Mouse (Mus musculus) midbrain, embryonic 16.5 days (tissue): Measurements from ENCODE around the gene Ipcef1. TPM values are rescaled to one million over a fixed set of nuclear protein-coding genes. Genes with fewer than 3 reads are reported as not detected.

Experiments used
- ATAC-seq: fragments of 200-750 bp; cut with Nextera tagmentation; 2 replicates; pipeline ENCODE4 v1.8.0; 2017; ENCODE audit warnings: moderate TSS enrichment
- H3K27ac ChIP-seq: fragments of 300-500 bp; sonication (generic); 2 replicates; pipeline ENCODE4 v1.5.1; 2014; ENCODE audit warnings: mild to moderate bottlenecking, low read length, mixed read lengths
- H3K27me3 ChIP-seq: fragments of 300-500 bp; sonication (generic); 2 replicates; pipeline ENCODE4 v1.6.1; 2014; ENCODE audit warnings: low read depth, low read length, mixed read lengths; ENCODE audit not compliant: control insufficient read depth, insufficient read depth
- H3K36me3 ChIP-seq: fragments of 300-500 bp; sonication (generic); 2 replicates; pipeline ENCODE4 v1.6.1; 2014; ENCODE audit warnings: mild to moderate bottlenecking, low read length, moderate library complexity, mixed read lengths; ENCODE audit not compliant: control insufficient read depth, insufficient read depth
- H3K4me1 ChIP-seq: fragments of 300-500 bp; sonication (generic); 2 replicates; pipeline ENCODE4 v1.6.1; 2014; ENCODE audit warnings: mild to moderate bottlenecking, low read length, mixed read lengths; ENCODE audit not compliant: control insufficient read depth, insufficient read depth
- H3K4me2 ChIP-seq: fragments of 300-500 bp; sonication (generic); 2 replicates; pipeline ENCODE4 v1.6.1; 2014; ENCODE audit warnings: mild to moderate bottlenecking, low read length, mixed read lengths
- H3K4me3 ChIP-seq: fragments of 300-500 bp; sonication (generic); 2 replicates; pipeline ENCODE4 v1.5.1; 2014; ENCODE audit warnings: low read depth, mild to moderate bottlenecking, low read length, moderate library complexity, mixed read lengths
- H3K9ac ChIP-seq: fragments of 300-500 bp; sonication (generic); 2 replicates; pipeline ENCODE4 v1.6.1; 2014; ENCODE audit warnings: low read depth, low read length, mixed read lengths
- H3K9me3 ChIP-seq: fragments of 300-500 bp; sonication (generic); replicated peaks from 2 replicates; pipeline ENCODE4 v1.6.1; 2014; ENCODE audit warnings: mild to moderate bottlenecking, low read length, mixed read lengths; ENCODE audit not compliant: control insufficient read depth, poor library complexity, severe bottlenecking
- WGBS: fragments of 180-500 bp; shearing (Covaris S2); extraction: QIAGEN DNeasy Blood & Tissue Kit; methylation state at CpG from one replicate; pipeline ENCODE4 v1.1.7; 2014; 5-methylcytosine and 5-hydroxymethylcytosine counted together
- polyA plus RNA-seq: library from polyadenylated mRNA; unstranded; fragments of >200 nt; fragmentation: Nextera tagmentation; extraction: Ambion mirVana; gene quantifications from 2 replicates; pipeline ENCODE4 v1.2.1, GENCODE M21; 2015

Ipcef1 gene
- polyA plus RNA-seq, 1 experiment from 2014 or later, result 1.6 TPM

DNA sequence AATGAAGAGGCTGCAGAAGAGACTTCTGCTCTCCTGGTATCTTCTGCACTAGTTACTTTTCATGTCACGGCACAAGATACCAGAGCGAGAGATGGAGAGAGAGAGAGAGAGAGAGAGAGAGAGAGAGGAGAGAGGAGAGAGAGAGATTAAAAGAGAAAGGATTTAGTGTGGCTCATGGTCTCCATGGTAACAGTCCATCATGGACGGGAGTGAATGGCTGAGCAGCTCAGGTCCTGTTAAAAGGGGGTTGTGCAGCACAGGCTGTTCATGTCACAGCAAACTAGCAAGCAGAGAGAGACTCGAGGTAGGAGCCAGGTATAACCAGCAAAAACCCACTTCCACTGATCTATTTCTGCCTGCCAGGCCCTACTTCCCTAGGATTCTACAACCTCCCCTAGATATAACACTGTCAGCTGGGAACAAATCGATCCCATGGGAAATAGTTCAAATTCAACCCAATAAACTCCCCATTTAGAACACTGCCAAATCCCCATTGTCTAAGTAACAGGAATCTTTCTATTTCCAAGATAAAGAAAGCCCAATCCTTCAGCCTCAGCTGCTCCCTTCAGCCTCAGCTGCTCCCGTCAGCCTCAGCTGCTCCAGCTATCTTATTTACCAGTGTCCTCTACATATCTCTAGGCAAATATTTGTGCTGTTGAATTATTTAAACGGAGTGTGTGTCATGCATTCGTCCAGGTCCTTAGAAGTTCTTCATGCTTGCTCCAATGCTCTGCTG, 18.0 kb upstream of the Ipcef1 start:
- no peaks in the 10 kb centered on the region for H3K9me3 ChIP-seq
- H3K27ac ChIP-seq, result 0 out of 2 replicates have a peak overlapping the region, but pooled peaks have one; percentile 4
- H3K27me3 ChIP-seq, result no peaks in the 10 kb centered on the region
- ATAC-seq, result peak; percentile 95
- peaks cover 7% of the 10 kb centered on the region; the same call in 1 of the 2 replicates for H3K4me1 ChIP-seq
- no peak overlapping the region for H3K4me3 ChIP-seq
- peak overlapping the region; percentile 2; the same call in 1 of the 2 replicates for H3K4me2 ChIP-seq
- no peak overlapping the region for H3K9ac ChIP-seq
- H3K36me3 ChIP-seq, result no peaks in the 10 kb centered on the region
- 37% methylated on average over 8 of the region's 8 CpGs for WGBS

DNA sequence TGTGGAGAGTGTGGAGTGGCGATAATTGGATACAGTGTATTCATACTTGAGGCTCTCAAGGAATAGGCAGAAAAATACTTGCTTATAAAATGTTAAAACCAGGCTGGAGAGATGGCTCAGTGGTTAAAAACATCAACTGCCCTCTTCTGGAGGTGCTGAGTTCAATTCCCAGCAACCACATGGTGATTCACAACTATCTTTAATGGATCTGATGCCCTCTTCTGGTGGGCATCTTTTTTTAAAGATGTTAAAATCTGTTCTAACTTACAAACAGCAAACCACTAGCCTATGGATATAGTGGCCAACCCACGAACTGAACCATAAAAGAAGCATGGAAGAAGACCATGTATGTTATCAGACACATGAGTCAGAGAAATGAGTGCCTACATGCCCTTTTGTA, 16.8 kb upstream of the Ipcef1 start:
- H3K27me3 ChIP-seq, result no peaks in the 10 kb centered on the region
- no peak overlapping the region for H3K4me3 ChIP-seq
- H3K9me3 ChIP-seq, result no peaks in the 10 kb centered on the region
- H3K27ac ChIP-seq, result no peak overlapping the region
- H3K4me2 ChIP-seq, result no peak overlapping the region
- ATAC-seq, result no peak
- peaks cover 7% of the 10 kb centered on the region; the same call in 1 of the 2 replicates for H3K4me1 ChIP-seq
- no peaks in the 10 kb centered on the region for H3K36me3 ChIP-seq
- H3K9ac ChIP-seq, result no peak overlapping the region
- 90% methylated on average over 2 of the region's 2 CpGs for WGBS

DNA sequence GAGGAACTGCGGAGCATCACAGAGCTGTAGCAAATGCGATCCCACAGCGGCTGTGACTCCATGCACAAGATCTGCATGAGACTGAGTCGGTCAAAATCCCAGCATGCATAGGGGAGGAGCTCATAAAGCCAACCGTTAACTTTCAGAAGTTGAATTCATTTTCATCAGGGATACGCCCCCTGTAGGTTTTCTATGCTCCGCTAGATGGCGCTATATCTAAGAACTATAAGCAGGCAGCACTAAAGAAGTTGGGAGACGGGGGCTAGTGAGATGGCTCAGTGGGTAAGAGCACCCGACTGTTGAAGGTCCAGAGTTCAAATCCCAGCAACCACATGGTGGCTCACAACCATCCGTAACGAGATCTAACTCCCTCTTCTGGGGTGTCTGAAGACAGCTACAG, 16.3 kb upstream of the Ipcef1 start:
- Histone ChIP-seq H3K27ac (no peak overlapping the region), H3K4me3 (no peak overlapping the region), H3K4me2 (no peak overlapping the region), H3K4me1 (peaks cover 7% of the 10 kb centered on the region; the same call in 1 of the 2 replicates), H3K9me3 (no peaks in the 10 kb centered on the region), H3K9ac (no peak overlapping the region), H3K27me3 (no peaks in the 10 kb centered on the region), H3K36me3 (no peaks in the 10 kb centered on the region)
- ATAC-seq, result no peak
- WGBS, result 75% methylated on average over 12 of the region's 12 CpGs

DNA sequence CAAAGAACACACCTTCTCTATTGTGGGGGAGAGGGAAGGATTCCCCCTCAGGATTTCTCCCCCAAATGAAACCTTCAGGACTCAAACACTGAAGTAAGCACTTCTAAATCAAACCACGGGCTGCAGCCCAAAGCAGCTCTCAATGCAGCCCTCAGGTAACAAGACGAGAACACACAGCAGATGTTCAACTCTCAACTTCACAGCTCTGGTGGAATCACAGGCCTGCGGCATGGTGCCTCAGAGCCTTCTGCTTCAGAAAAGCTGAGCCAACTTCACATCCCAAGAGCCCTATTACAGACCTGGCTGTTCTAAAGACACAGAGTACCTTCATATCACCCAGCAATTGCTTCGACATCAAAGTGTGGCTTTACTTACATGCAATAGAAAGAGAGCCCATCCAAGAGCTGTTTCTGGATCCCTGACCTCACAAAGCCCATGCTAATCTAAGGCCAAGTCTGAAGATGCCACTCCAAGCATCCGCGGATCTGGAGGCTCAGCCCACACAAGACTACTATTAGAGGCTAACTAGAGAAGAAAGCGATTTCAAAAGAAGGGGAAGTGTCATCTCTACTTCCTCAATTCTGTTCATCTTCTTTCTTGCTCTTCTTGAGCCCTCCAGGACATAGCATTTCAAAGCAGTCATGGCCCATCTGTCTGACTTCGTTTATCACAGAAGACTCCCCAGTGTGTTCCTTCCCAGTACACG, 11.6 kb upstream of the Ipcef1 start:
- Histone ChIP-seq H3K27me3 (no peaks in the 10 kb centered on the region), H3K4me1 (no peaks in the 10 kb centered on the region), H3K4me3 (no peak overlapping the region), H3K9ac (no peak overlapping the region), H3K9me3 (no peaks in the 10 kb centered on the region), H3K27ac (no peak overlapping the region), H3K36me3 (no peaks in the 10 kb centered on the region), H3K4me2 (no peak overlapping the region)
- 87% methylated on average over 9 of the region's 9 CpGs for WGBS
- ATAC-seq, result no peak

DNA sequence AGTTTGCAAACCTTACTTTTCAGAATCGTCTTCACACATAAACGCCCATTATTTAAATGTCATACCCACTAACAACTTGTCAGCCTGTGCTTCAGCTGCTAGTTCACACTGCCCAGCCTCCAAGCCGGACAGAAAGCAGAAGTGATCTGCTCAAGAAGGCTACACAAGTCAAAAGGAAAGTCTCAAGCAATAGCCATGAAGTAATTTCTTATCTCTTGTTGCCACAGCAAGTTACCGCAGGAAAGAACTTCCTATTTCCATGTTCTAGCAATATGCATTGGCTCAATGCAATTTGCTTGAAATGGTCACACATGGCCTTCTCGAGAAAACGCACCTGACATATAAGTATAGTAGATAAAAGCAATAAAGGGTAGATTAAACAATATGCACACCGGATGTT, 10.7 kb upstream of the Ipcef1 start:
- ATAC-seq, result no peak
- Histone ChIP-seq H3K4me2 (no peak overlapping the region), H3K9ac (no peak overlapping the region), H3K36me3 (no peaks in the 10 kb centered on the region), H3K9me3 (no peaks in the 10 kb centered on the region), H3K27ac (no peak overlapping the region), H3K4me3 (no peak overlapping the region), H3K27me3 (no peaks in the 10 kb centered on the region), H3K4me1 (no peaks in the 10 kb centered on the region)
- 90% methylated on average over 7 of the region's 7 CpGs for WGBS

DNA sequence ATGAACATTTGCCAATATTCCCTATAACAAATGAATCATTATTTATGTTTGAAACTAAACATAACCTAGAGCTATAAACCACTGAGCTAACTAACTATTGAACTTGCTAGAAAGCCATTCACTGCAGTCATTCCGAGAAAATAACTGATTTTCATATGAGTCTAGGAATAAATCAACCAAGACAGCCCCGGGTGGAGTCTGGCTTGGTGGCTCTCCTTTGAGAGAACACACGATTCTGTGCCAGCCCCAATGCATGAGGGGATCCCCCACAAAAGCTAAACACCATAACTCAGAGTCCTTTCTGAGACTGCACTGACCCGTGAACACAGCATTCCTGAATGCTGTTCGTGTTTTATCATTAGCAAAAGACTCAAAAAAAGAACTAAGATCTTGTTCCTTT, 8.0 kb upstream of the Ipcef1 start:
- 53% methylated on average over 5 of the region's 5 CpGs for WGBS
- ATAC-seq, result no peak

DNA sequence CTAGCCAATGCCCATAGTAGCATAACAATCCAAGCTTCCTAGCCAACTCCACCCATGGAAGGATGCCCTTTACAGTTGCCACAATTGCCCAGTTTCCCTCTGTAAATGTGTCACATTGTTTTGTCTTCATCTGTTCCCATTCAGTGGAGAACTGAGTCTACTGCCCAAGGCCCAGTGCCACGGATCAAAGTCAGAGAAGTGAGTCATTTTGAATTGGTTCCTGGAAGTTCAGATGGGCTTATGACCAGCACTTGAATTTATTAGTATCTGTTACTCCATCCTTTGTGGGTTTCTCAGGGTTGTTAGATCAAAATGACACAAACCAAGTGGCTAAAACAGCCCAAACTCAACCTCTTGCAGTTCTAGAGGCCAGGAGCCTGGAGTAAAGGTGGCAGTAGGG, 5.3 kb upstream of the Ipcef1 start:
- WGBS, result 83% methylated on average over 1 of the region's 1 CpGs
- Histone ChIP-seq H3K4me2 (no peak overlapping the region), H3K9ac (no peak overlapping the region), H3K4me3 (no peak overlapping the region), H3K27ac (no peak overlapping the region), H3K9me3 (no peaks in the 10 kb centered on the region), H3K27me3 (no peaks in the 10 kb centered on the region), H3K36me3 (no peaks in the 10 kb centered on the region), H3K4me1 (peaks cover 3% of the 10 kb centered on the region)
- no peak for ATAC-seq

More for the DNA sequence above, 8.0 kb upstream of the Ipcef1 start:
- H3K36me3 ChIP-seq, result no peaks in the 10 kb centered on the region
- H3K4me3 ChIP-seq, result no peak overlapping the region
- H3K9me3 ChIP-seq, result no peaks in the 10 kb centered on the region
- H3K27ac ChIP-seq, result no peak overlapping the region
- H3K27me3 ChIP-seq, result no peaks in the 10 kb centered on the region
- no peak overlapping the region for H3K4me2 ChIP-seq
- no peak overlapping the region for H3K9ac ChIP-seq
- no peaks in the 10 kb centered on the region for H3K4me1 ChIP-seq

DNA sequence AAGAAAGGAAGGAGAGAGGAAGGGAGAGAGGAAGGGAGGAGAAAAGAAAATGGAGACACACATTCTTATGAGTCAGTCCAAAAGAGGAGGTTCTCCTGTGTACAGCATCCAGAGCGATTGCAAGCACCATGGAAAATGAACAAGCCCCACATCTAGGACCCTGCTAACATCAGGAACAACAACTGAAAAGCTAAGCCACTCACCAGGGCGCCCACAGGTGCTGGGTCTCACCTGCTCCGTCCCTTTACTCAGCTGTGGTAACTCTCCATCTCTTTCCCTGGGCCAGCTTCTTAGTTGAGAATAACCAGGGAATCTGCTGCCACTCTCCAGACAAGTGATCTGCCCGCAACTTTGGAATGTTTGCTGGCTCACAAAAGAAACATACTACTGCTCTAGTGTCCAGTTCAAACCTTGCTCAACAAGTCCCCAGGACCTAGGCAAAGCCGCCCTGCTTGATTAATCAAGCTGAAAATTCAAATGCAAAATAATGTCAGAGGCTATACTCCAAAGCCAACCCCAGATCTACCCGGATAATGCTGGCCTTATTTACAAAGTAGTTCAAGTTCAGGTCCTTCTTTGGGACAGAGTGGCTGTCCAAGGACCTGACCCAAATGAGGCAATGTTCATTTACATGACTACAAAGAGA, 2.4 kb upstream of the Ipcef1 start:
- Histone ChIP-seq H3K27me3 (no peaks in the 10 kb centered on the region), H3K9ac (no peak overlapping the region), H3K4me1 (peaks cover 7% of the 10 kb centered on the region), H3K27ac (no peak overlapping the region), H3K36me3 (no peaks in the 10 kb centered on the region), H3K9me3 (no peaks in the 10 kb centered on the region), H3K4me3 (no peak overlapping the region), H3K4me2 (no peak overlapping the region)
- ATAC-seq, result no peak
- 77% methylated on average over 6 of the region's 6 CpGs for WGBS

DNA sequence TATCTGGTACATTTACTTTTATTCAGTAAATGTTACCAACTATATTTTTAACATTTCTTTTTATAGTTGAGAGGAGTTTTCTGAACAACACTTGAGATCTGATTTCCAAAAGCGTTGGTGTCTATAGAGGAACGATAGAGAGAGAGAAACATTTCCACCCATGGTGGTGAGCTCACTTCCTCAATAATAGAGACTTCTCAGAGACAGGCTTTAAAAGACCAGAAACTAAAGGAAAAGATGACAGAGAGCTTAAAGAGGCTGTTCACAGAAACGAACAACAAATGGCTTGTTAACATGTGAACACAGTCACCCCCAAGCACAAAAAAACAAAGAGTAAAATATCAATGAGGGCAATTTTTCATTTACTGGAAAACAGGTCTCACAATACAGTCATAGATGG, 2.4 kb downstream of the Ipcef1 start:
- Histone ChIP-seq H3K9me3 (no peaks in the 10 kb centered on the region), H3K4me3 (no peak overlapping the region), H3K27me3 (no peaks in the 10 kb centered on the region), H3K4me1 (peaks cover 10% of the 10 kb centered on the region), H3K27ac (no peak overlapping the region), H3K36me3 (no peaks in the 10 kb centered on the region), H3K9ac (no peak overlapping the region), H3K4me2 (no peak overlapping the region)
- WGBS, result 82% methylated on average over 3 of the region's 3 CpGs
- ATAC-seq, result no peak
